Mouse (Mus musculus): ENCODE measurements around the gene Kcnj4.

- no peak for TF ChIP-seq GATA1 (IDR thresholded peaks at IDR 0.05; ENCODE audit: borderline replicate concordance, low read length)
- no peak for TF ChIP-seq FLI1 (IDR thresholded peaks at IDR 0.05; ENCODE audit: low read length)
Observed at GRCm38 (mm10) chr15:79545496-79545895, 40.5 kb upstream of the Kcnj4 start.
